In the genomic region with DNA sequence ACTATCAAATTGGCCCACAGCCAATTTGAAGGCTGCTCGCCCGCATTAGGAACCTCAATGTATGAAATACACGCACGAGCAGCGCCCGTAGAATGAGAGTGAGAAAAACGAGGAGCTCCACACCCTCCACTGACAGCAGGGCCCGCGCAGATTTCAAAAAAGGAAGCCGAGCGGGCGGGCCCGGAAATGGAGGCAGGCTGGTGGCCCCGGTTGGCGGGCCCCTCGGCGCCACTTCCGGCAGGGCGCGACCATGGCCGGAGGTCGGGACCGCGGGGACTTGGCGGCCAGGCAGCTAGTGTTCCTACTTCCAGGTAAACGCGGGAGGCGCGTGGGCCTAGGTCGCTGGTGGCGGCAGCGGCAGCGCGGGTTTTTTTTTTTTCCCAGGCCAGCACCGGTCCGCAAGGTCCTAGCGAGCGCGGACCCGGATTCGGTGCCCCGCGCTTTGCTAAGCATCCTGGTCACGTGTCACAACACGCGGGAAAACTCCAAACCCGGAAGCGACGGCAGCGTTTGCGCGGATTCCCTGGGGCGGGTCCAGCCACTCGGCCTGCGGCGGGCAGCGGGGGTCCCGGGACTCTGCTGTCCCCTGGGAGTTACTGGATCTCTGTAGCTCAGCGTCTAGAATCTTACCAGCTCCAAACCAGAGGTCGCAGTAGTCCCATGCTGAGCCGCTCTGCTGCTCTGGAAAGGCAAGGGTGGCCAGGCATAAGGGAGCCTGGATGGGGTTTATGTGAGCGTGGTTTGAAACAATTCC, we compare ENCODE assay signal across 8 mouse cellular contexts. TPM values are rescaled to one million over a fixed set of nuclear protein-coding genes. Genes with fewer than 3 reads are reported as not detected.
DNase-seq lines count a peak whose midpoint lies in the region; ATAC-seq and TF ChIP-seq lines count a peak whose summit lies in the region.

No protein-coding gene starts in this region.

- no peak for TF ChIP-seq POLR2A in cortical plate, adult 2 months (IDR thresholded peaks at IDR 0.05; ENCODE audit: extremely low read depth, insufficient read depth, low read length)

- intact Hi-C loops in left cerebral cortex, postnatal 10 days (cut with DNase I), result loop anchor here (5.0 kb wide), 1 partner anchor 125 kb away; the partner anchor contains the start of gene Gucy1b2

- TF ChIP-seq CTCF in cortical plate, adult 2 months (IDR thresholded peaks at IDR 0.05; ENCODE audit: extremely low read depth, insufficient read depth, low read length), result no peak

- H3K27ac ChIP-seq in cortical plate, adult 2 months (ENCODE audit: insufficient read depth, low read length), result peak overlapping the region; percentile 40; the same call in 1 of the 2 replicates

- ATAC-seq in activated CD4-positive, CD25-positive, alpha-beta regulatory T cell, adult 4 months, result peak; percentile 94
- peak; percentile 93 for ATAC-seq in inflammation-experienced regulatory T-cells, adult 6 months
- peak; percentile 91 for ATAC-seq in megakaryocyte-erythroid progenitor cell, adult 5-6 weeks (replicated peaks; ENCODE audit: low FRiP score, low TSS enrichment, poor library complexity, severe bottlenecking)

- DNase-seq in gastrocnemius, postnatal 10 days, result peak; percentile 87
- DNase-seq in left cerebral cortex, postnatal 10 days (ENCODE audit: extremely low spot score in 1 of 2, low spot score in 2 of 2), result peak; percentile 83 to 94
- peak; percentile 91 for DNase-seq in right cerebral cortex, postnatal 25 days
- DNase-seq in urinary bladder, postnatal 4 days (ENCODE audit: low spot score in 2 of 2), result peak; percentile 83 to 87

- peak overlapping the region; percentile 69 for H3K4me3 ChIP-seq in cortical plate, adult 2 months (ENCODE audit: insufficient read depth, low read length)

- H3K4me1 ChIP-seq in cortical plate, adult 2 months (ENCODE audit: control insufficient read depth, insufficient read depth, low read length), result peaks cover 2% of the 10 kb centered on the region; the same call in 1 of the 2 replicates

RNA-seq across cellular contexts. Expression of gene Dleu7, which starts 39.2 kb away (rescaled TPM):
- not detected for polyA plus RNA-seq in activated CD4-positive, CD25-positive, alpha-beta regulatory T cell, adult 4 months (2017; shearing (Covaris generic))
- polyA plus RNA-seq in cortical plate, adult 2 months (2012; rRNA removed), result 9.0 and 9.2 TPM in 2 replicates
- under 1 TPM; 0.31 to 0.45 TPM for total RNA-seq in gastrocnemius, postnatal 10 days (2021)
- polyA plus RNA-seq in inflammation-experienced regulatory T-cells, adult 6 months (2017; shearing (Covaris generic)), result not detected
- total RNA-seq in left cerebral cortex, postnatal 10 days (2021), result 10 to 100 TPM; 12.5 to 12.8 TPM
- total RNA-seq in megakaryocyte-erythroid progenitor cell, adult 5-6 weeks (2014; fragmentation: Nextera tagmentation), result not detected in 2 replicates
- 1.0 TPM in 1 of 2 replicates, not detected in the other for total RNA-seq in megakaryocyte-erythroid progenitor cell, adult 5-6 weeks (2017)

RNA-seq across cellular contexts. Expression of gene Rnaseh2b, which starts 39.7 kb away (rescaled TPM):
- 10 to 100 TPM; 39.6 to 52.2 TPM for polyA plus RNA-seq in activated CD4-positive, CD25-positive, alpha-beta regulatory T cell, adult 4 months (2017; shearing (Covaris generic))
- polyA plus RNA-seq in cortical plate, adult 2 months (2012; rRNA removed), result 11.4 and 11.5 TPM in 2 replicates
- 10 to 100 TPM in 1 of 2 experiments, 1 to 10 TPM in 1; 8.8 to 11.7 TPM for total RNA-seq in gastrocnemius, postnatal 10 days (2021)
- polyA plus RNA-seq in inflammation-experienced regulatory T-cells, adult 6 months (2017; shearing (Covaris generic)), result 10 to 100 TPM; 29.5 to 69.7 (median 35.2) TPM
- 10 to 100 TPM; 17.4 to 18.9 TPM for total RNA-seq in left cerebral cortex, postnatal 10 days (2021)
- total RNA-seq in megakaryocyte-erythroid progenitor cell, adult 5-6 weeks (2014; fragmentation: Nextera tagmentation), result 73.1 and 97.2 TPM in 2 replicates
- 74.5 and 81.1 TPM in 2 replicates for total RNA-seq in megakaryocyte-erythroid progenitor cell, adult 5-6 weeks (2017)

Comparison
In these comparisons a context has a peak if more than half of its experiments do, and no peak if none do; other contexts are left out.
1. Peak in every context shown above with its lines: DNase-seq, ATAC-seq, H3K4me3 ChIP-seq and H3K27ac ChIP-seq.
2. RNA of gene Dleu7, which starts 39.2 kb away (total RNA-seq): 12.5 to 12.8 TPM in left cerebral cortex, postnatal 10 days; 1.0 TPM in megakaryocyte-erythroid progenitor cell, adult 5-6 weeks and 0.31 to 0.45 TPM in gastrocnemius, postnatal 10 days; every median in the first group is over 4 times any median in the second.